9 mouse cellular contexts compared by ENCODE assay signal in the genomic region with DNA sequence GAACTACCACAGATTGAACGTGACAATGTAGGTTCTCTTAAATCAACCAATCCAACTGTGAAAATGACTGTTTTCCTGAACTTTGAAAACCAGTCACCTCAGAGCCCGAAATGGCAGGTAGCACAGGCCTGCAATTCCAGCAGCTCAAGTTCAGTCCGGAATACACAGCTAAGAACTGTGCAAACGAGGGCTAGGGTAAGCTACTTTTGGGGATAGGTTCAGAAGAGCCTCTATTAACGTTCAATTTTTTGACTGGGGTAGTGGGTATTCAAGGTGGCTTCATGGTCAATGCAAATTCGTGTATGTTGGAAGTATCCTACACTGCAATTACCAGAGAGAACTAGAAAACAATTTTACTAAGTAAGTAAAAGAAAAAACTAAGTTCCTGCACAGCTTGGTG. TPM values are rescaled to one million over a fixed set of nuclear protein-coding genes. Genes with fewer than 3 reads are reported as not detected.
DNase-seq lines count a peak whose midpoint lies in the region; ATAC-seq and TF ChIP-seq lines count a peak whose summit lies in the region.
"Had no signal": no experiment of that assay in that cellular context is flagged by ENCODE, and none has a peak within 500 bp of the region (broad histone marks: within the 10 kb centered on the region; RNA-seq: fewer than 3 reads in every experiment).

No protein-coding gene starts in this region.

- peak overlapping the region; percentile 96 for H3K9ac ChIP-seq in lung, embryonic 14.5 days
- H3K9ac ChIP-seq in forebrain, embryonic 11.5 days (ENCODE audit: low read length): no peak overlapping the region; the same call in 1 of the 2 replicates
- H3K9ac ChIP-seq in limb, embryonic 11.5 days (ENCODE audit: low read length): no peak overlapping the region
- H3K9ac ChIP-seq in neural tube, embryonic 14.5 days (replicated peaks; ENCODE audit: low read depth, low read length): no peak overlapping the region

- H3K27me3 ChIP-seq in lung, embryonic 14.5 days (ENCODE audit: insufficient read depth, low read length): no peaks in the 10 kb centered on the region
- no peaks in the 10 kb centered on the region for H3K27me3 ChIP-seq in forebrain, embryonic 11.5 days (ENCODE audit: control insufficient read depth, insufficient read depth, low read length)
- H3K27me3 ChIP-seq in limb, embryonic 11.5 days (ENCODE audit: control insufficient read depth, insufficient read depth, low read length): no peaks in the 10 kb centered on the region
- no peaks in the 10 kb centered on the region for H3K27me3 ChIP-seq in neural tube, embryonic 14.5 days (ENCODE audit: control insufficient read depth, insufficient read depth, low read length)

- peaks cover 44% of the 10 kb centered on the region for H3K36me3 ChIP-seq in lung, embryonic 14.5 days (ENCODE audit: insufficient read depth)
- no peaks in the 10 kb centered on the region; the same call in 1 of the 2 replicates for H3K36me3 ChIP-seq in forebrain, embryonic 11.5 days (ENCODE audit: control insufficient read depth, insufficient read depth, low read length)
- peaks cover 9% of the 10 kb centered on the region; the same call in 1 of the 2 replicates for H3K36me3 ChIP-seq in limb, embryonic 11.5 days (ENCODE audit: control insufficient read depth, insufficient read depth, low read length)
- peaks cover 12% of the 10 kb centered on the region; the same call in 1 of the 2 replicates for H3K36me3 ChIP-seq in neural tube, embryonic 14.5 days (ENCODE audit: control insufficient read depth, insufficient read depth, low read length)

- peak overlapping the region; percentile 93 for H3K4me3 ChIP-seq in lung, embryonic 14.5 days (ENCODE audit: low read depth, low read length)
- H3K4me3 ChIP-seq in forebrain, embryonic 11.5 days (ENCODE audit: low read depth, low read length): peak overlapping the region; percentile 88
- no peak overlapping the region for H3K4me3 ChIP-seq in limb, embryonic 11.5 days (ENCODE audit: low read depth, low read length)
- H3K4me3 ChIP-seq in neural tube, embryonic 14.5 days (ENCODE audit: low read depth, low read length): peak overlapping the region; percentile 92; the same call in 1 of the 2 replicates

- no peak for ATAC-seq in lung, embryonic 14.5 days (ENCODE audit: insufficient read depth)
- ATAC-seq in forebrain, embryonic 11.5 days (replicated peaks; ENCODE audit: low FRiP score): no peak
- ATAC-seq in limb, embryonic 11.5 days (ENCODE audit: insufficient number of reproducible peaks, low FRiP score, low TSS enrichment, low read depth): no peak
- ATAC-seq in neural tube, embryonic 14.5 days (ENCODE audit: low read depth): no peak

- H3K4me2 ChIP-seq in lung, embryonic 14.5 days: peak overlapping the region; percentile 67
- peak overlapping the region; percentile 90; the same call in 1 of the 2 replicates for H3K4me2 ChIP-seq in forebrain, embryonic 11.5 days (ENCODE audit: low read depth, low read length, severe bottlenecking)
- H3K4me2 ChIP-seq in limb, embryonic 11.5 days (ENCODE audit: low read depth, severe bottlenecking): peak overlapping the region; percentile 80; the same call in 1 of the 2 replicates
- peak overlapping the region; percentile 71 for H3K4me2 ChIP-seq in neural tube, embryonic 14.5 days (ENCODE audit: low read depth, low read length)

- no peak overlapping the region for H3K27ac ChIP-seq in lung, embryonic 14.5 days (ENCODE audit: low read depth)
- no peak overlapping the region for H3K27ac ChIP-seq in forebrain, embryonic 11.5 days (ENCODE audit: low read depth, low read length)
- no peak overlapping the region for H3K27ac ChIP-seq in limb, embryonic 11.5 days (replicated peaks; ENCODE audit: low read depth, low read length)
- no peak overlapping the region for H3K27ac ChIP-seq in neural tube, embryonic 14.5 days (ENCODE audit: low read depth, low read length)

- no peak for TF ChIP-seq CTCF in lung, embryonic 14.5 days (IDR thresholded peaks at IDR 0.05; ENCODE audit: low read depth)

- 55% methylated on average over 6 of the region's 6 CpGs for WGBS in lung, embryonic 14.5 days
- WGBS in forebrain, embryonic 11.5 days: 71% methylated on average over 6 of the region's 6 CpGs
- 66% methylated on average over 6 of the region's 6 CpGs for WGBS in limb, embryonic 11.5 days
- 77% methylated on average over 6 of the region's 6 CpGs for WGBS in neural tube, embryonic 14.5 days

- DNase-seq in lung, embryonic 14.5 days: no peak
- DNase-seq in lung, postnatal 14 days: no peak
- DNase-seq in forebrain, embryonic 11.5 days (ENCODE audit: low spot score): no peak
- no peak for DNase-seq in limb, embryonic 11.5 days (ENCODE audit: low spot score)
- DNase-seq in cerebellum, adult 11-12 months: no peak
- no peak for DNase-seq in spleen, postnatal 14 days (ENCODE audit: low spot score in 2 of 2)
- DNase-seq in retina, embryonic 14.5 days (ENCODE audit: low spot score): no peak
- DNase-seq: cerebellum, postnatal 36 days had no signal

- no peaks in the 10 kb centered on the region for H3K9me3 ChIP-seq in lung, embryonic 14.5 days (ENCODE audit: low read depth, low read length)
- H3K9me3 ChIP-seq in forebrain, embryonic 11.5 days (ENCODE audit: control insufficient read depth, low read length): no peaks in the 10 kb centered on the region
- H3K9me3 ChIP-seq in limb, embryonic 11.5 days (ENCODE audit: control insufficient read depth, low read length): no peaks in the 10 kb centered on the region
- no peaks in the 10 kb centered on the region for H3K9me3 ChIP-seq in neural tube, embryonic 14.5 days (ENCODE audit: control insufficient read depth, low read length)

- H3K4me1 ChIP-seq in lung, embryonic 14.5 days (ENCODE audit: insufficient read depth): peaks cover 10% of the 10 kb centered on the region
- H3K4me1 ChIP-seq in forebrain, embryonic 11.5 days (replicated peaks; ENCODE audit: control insufficient read depth, insufficient read depth, low read length): peaks cover 3% of the 10 kb centered on the region
- H3K4me1 ChIP-seq in limb, embryonic 11.5 days (ENCODE audit: control insufficient read depth, insufficient read depth, low read length): peaks cover 8% of the 10 kb centered on the region; the same call in 1 of the 2 replicates
- peaks cover 18% of the 10 kb centered on the region for H3K4me1 ChIP-seq in neural tube, embryonic 14.5 days (ENCODE audit: control insufficient read depth, insufficient read depth, low read length)

RNA-seq across cellular contexts. Expression of gene Cdv3, which starts 2.6 kb away (rescaled TPM):
- polyA plus RNA-seq in lung, embryonic 14.5 days (2014; fragmentation: Nextera tagmentation; extraction: Ambion mirVana): 92.0 and 93.4 TPM in 2 replicates
- 150 and 153 TPM in 2 replicates for polyA plus RNA-seq in forebrain, embryonic 11.5 days (2014; fragmentation: Nextera tagmentation; extraction: Ambion mirVana)
- 123 and 139 TPM in 2 replicates for polyA plus RNA-seq in limb, embryonic 11.5 days (2014; fragmentation: Nextera tagmentation; extraction: Ambion mirVana)
- 53.1 and 71.5 TPM in 2 replicates for polyA plus RNA-seq in neural tube, embryonic 14.5 days (2014; fragmentation: Nextera tagmentation; extraction: Ambion mirVana)

RNA-seq across cellular contexts. Expression of gene Topbp1, which starts 58.1 kb away (rescaled TPM):
- 96.5 and 103 TPM in 2 replicates for polyA plus RNA-seq in lung, embryonic 14.5 days (2014; fragmentation: Nextera tagmentation; extraction: Ambion mirVana)
- polyA plus RNA-seq in forebrain, embryonic 11.5 days (2014; fragmentation: Nextera tagmentation; extraction: Ambion mirVana): 107 and 119 TPM in 2 replicates
- 83.1 and 102 TPM in 2 replicates for polyA plus RNA-seq in limb, embryonic 11.5 days (2014; fragmentation: Nextera tagmentation; extraction: Ambion mirVana)
- polyA plus RNA-seq in neural tube, embryonic 14.5 days (2014; fragmentation: Nextera tagmentation; extraction: Ambion mirVana): 13.7 and 22.0 TPM in 2 replicates

RNA-seq across cellular contexts. Expression of gene 1300017J02Rik, which starts 58.2 kb away (rescaled TPM):
- polyA plus RNA-seq in lung, embryonic 14.5 days (2014; fragmentation: Nextera tagmentation; extraction: Ambion mirVana): 0.51 and 0.78 TPM in 2 replicates
- polyA plus RNA-seq in forebrain, embryonic 11.5 days (2014; fragmentation: Nextera tagmentation; extraction: Ambion mirVana): 2.5 and 2.9 TPM in 2 replicates
- 1.9 and 3.1 TPM in 2 replicates for polyA plus RNA-seq in limb, embryonic 11.5 days (2014; fragmentation: Nextera tagmentation; extraction: Ambion mirVana)
- 0.40 and 0.68 TPM in 2 replicates for polyA plus RNA-seq in neural tube, embryonic 14.5 days (2014; fragmentation: Nextera tagmentation; extraction: Ambion mirVana)
